Mouse (Mus musculus): ENCODE measurements at regions not wholly inside any gene's neighbourhood (a gene's known extent, or its start where the extent isn't known, plus 50 kb on each side); places are given as distances from the start of the nearest gene placed in this dataset.

DNA sequence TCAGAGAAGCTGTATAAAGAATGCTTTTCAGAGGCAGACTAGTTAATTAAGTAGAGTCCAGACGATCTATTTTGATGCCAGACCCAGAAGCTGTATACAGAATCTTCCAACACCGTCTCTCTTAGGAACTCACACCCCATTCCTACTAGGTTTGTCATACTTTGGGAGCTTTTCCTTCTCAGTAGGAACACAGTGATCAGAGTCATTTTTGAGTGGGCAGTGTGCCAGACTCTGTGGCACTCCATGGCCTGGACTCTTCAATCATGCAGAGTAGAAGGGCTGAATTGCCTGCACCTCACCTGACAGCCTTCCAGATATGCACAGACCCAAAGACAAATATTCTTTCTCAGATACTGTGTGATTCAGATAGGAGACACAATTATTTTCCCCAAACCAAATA is 101.2 kb downstream of the Uchl5 start:
- no peak for DNase-seq

- DNase-seq, result no peak
Observed at GRCm38 (mm10) chr1:143860319-143860718, 83.2 kb downstream of the Uchl5 start.

DNA sequence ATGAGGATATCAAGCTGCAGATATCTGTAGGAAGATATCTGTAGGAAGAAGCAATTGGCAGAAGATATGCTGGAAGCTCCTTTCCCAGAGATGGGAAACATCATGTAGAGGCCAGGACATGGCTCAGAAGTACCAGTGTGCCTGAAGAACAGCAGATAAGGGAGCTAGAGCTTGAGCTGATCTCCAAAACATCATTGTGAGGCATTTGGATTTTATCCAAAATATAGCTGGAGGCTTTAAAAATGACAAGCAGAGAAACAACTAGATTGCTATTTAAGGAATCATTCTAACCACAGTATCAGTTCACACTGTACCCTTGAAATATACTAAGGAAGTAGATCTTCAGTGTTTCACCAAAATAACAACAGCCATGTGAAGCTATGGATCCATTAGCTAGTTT is 81.5 kb downstream of the Uchl5 start:
- DNase-seq, result no peak
